Mouse (Mus musculus): Measurements from ENCODE around the gene Fam71b. TPM values are rescaled to one million over a fixed set of nuclear protein-coding genes. Genes with fewer than 3 reads are reported as not detected.

The Fam71b gene
- total and polyA plus RNA-seq, 3 experiments: not detected

DNA sequence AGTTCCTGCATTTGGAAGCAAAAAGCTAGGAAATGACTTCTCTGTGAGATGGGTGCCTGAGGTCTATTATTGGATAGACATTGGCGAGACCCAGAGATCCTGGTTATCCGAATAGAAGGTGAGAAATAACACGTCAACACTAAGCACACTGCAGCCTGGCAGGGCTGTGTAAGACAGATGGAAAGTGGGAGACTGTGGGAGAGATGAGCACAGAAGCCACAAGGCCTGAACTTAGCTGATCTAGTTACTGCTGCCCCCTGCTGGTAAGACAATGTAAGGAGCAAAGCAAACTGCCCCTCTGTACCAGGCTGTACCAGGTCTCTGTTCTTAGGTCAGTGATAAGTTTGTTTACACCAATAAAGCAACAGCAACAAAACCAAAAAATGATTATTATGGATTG, 34.8 kb downstream of the Fam71b start:
- DNase-seq: peak; percentile 72

- no peak for DNase-seq
Measured at GRCm38 (mm10) chr11:46435363-46435762, 39.0 kb downstream of the Fam71b start.

DNA sequence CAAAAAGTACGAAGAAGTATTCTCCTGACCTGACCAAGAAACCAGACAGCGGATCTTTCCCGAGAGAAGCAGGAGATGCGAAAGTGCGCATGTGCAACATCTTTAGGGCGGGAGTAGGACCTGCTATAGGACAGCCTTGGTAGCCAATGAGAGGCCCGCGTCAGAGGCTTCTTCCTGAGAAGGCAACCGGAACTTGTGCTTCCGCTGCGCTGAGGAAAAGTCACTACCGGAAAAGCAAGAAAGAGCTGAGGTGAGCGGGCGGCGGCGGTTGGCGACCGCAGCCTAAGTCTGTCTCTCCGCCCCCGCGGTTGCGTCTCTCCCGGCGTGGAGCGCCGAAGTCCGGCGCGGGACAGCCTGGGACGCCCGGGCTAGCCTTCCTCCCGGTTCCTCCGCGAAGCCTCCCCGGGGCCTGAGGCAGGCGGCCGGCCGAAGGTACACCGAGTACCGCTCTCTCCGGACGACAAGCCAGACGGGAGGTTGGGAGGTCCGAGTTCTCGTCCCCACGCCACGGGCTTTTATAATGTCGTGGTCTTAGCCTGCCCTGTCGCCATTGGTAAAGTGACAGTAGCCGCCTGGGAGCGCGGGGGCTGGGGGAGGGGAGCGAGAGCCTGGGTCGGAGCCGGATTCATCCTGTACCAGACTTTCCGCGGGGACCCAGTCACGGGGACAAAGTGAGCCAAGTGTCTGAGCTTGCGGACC, 40.5 kb downstream of the Fam71b start, which contains the start of gene Med7:
Med7 (plus strand) TSS at position 166 of the 699 bp plus-strand sequence.
- DNase-seq: peak; percentile 95

DNA sequence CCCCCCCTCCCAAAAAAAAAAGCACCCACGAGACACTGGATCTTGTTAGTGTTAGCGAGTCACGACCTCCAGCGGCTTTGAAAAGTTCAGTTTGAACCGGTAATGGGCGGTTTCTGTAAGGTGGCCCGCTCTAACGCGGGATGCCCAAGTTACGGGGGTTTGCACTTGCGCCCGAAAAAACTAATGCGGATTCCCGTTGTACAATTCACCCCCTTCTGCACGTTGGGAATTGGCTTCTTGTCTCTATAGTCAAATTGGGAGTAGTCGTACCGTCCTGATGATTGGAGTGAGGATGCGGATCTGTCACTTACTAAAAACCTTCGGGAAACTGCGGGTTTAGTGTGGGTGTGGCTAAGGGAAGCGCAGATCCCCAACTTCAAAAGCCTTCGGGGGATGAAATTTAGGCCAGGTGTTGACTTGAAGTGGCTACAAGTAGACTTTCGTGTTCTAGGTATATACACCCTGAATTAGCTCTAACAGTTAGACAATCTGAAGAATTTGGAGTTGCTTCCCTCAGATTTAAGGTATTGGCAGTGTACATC, 41.2 kb downstream of the Fam71b start:
- DNase-seq: peak; percentile 14

- DNase-seq: no peak
Measured at GRCm38 (mm10) chr11:46439005-46439543, 42.7 kb downstream of the Fam71b start.

GRCm38 (mm10) chr11:46441774-46442173, 45.4 kb downstream of the Fam71b start:
- no peak for DNase-seq

DNA sequence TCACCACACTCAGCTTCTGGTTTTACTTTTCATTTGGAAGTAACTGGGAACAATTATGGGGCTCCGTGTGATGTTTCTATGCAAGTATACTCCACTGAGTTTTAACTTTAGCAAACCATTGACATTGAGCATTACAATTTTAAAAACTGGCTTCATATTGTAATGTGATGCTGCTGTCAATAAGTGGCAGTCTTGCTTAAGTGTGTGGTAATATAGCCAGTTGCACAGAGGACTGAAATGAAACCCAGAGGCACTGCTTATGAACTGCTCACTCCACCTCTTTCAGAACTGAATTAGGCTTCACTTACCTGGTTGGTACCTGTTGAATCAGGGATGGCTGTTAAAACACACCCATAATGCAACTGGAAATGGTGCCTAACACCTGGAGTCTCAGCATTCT, 46.8 kb downstream of the Fam71b start:
- DNase-seq: no peak

DNA sequence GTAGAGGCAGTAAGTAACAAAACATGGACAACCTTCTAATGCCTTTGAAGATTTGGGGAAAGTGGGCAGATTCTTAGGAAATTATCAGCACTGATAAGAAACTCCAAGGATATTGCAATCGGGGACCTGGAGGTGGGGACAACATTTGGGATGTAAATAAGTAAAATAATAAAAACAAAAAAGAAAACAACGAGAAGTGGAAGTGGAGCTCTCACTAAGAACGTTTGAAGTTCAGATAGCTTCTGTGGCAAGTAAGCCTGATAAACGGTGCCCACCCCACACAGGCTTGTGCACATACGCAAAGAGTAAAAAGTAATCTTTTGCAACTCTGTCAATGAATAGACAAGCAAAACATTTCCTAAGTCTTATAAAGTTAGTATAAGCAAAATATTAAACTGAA, 47.6 kb downstream of the Fam71b start:
- DNase-seq: no peak

DNA sequence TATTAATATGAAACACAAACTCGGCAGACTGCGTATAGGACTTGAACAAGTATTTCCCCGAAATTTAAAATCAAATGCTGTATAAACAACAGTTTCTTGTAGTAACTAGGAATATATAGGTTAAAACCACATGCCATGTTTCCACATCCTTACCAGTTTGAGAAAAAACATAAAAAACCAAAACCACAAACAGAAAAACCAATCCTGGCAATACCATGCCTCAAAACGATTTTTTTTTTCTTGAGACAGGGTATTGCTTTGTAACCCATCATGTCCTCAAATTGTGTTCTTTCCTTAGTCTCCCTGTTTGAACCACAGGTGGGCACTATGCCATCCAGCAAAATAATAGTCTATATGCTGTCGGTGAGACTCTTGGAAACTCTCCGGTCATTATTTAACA, 49.8 kb downstream of the Fam71b start:
- DNase-seq: no peak

DNA sequence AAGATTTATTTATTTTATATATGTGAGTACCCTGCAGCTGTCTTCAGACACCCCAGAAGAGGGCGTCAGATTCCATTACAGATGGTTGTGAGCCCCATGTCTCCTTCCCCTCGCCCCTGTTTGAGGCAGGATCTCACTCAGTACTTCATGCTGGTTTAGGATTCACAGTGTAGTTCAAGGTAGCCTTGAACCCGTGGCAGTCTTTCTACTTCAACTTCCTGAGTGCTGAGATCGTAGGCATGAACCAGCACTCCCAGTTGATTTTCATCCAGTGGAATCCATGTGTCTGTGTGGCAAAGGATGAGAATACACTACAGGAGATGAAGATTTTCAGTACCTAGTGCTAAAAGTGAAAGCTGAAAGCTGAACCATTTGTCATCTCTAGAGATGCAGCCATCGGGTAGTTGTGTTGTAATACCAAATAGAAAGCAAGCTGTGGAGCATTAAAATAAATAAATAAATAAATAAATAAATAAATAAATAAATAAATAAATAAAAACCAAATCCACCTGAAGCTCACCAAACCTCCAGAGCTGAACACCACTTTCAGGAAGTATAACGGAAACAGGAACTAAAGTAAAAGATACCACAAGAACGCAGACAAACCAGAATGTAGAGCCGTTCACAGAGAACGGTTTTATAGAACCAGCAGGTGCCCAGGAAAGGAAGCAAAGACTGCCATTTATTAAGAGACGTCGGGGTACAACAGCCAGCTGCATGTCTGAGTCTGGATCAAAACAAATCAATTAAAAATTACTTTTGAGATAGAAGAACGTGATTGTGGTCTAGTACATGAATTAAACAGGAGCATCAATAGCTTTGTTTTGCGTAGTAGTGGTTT, 51.5 kb downstream of the Fam71b start:
- no peak for DNase-seq

DNA sequence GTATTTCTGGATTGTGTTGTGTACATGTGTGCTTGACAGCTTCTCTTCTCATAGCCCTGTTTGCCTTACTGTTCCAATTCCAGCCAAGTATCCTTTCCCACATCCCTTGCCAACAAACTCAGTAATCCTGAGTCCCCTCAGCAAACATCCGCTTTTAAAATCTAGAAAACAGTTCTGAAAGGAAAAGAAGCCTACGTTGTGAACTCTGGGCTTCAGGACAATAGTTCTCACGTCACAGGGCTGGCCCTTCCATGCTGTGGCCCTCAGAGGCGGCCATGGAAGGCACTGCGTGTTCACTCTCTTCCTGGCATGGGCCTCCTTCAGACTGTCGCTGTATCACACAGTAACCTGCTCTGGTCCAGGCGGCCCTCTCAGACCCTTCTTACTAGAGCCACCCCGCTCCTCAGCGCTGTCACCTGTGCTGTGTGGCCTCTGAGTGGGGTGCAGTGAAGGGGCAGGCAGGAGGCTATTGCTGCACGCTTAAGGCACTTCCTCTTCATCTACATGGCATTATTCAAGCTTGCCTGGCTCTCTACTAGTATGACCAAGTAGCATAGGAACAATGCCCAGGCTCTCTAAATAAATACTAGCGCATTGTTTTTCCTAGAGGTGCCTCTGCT, 53.2 kb downstream of the Fam71b start:
- no peak for DNase-seq

DNA sequence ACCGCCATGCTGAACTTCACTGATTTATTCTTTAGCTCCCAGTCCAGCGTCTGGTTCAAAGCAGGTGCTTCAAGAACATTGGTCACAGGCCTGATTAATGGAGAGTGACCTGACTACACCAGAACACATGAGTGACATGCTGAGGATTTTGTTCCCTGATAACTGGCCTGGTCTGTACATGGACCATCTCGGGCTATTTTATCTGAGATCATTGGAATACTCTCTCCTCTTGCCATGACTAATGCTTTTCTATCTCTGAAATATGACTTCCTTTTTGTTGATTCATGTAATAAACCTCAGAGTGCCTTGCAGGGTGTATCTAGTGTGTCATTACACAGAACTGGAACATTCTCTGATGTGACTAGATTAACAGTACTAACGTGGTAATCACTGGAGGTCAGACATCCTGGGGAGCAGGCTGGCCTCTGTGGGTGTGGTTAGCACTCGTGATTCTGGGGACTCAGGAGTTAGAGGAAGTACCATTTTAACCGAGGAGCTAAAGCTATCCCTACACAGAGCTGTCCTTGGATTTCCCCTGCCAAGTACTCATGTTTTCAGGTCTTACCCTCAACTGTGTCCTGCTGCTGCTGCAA, 58.2 kb downstream of the Fam71b start, which contains the start of gene Havcr2:
Havcr2 (plus strand) TSS at position 483 of the 593 bp plus-strand sequence.
- peak; percentile 21 for DNase-seq

Other genes with a start within 250 kb of the Fam71b start
- not detected for gene Nipal4, start 230.1 kb upstream of the Fam71b start, total RNA-seq (2021)
- gene Nipal4, start 230.1 kb upstream of the Fam71b start, polyA plus RNA-seq (2012; rRNA removed): 0.04 and 0.07 TPM in 2 replicates
- not detected for gene Fndc9, start 161.0 kb upstream of the Fam71b start, total RNA-seq (2021)
- gene Fndc9, start 161.0 kb upstream of the Fam71b start, polyA plus RNA-seq (2012; rRNA removed): not detected in 2 replicates
- 10 to 100 TPM; 68.1 to 95.2 TPM for gene Cyfip2, start 83.7 kb upstream of the Fam71b start, total RNA-seq (2021)
- gene Cyfip2, start 83.7 kb upstream of the Fam71b start, polyA plus RNA-seq (2012; rRNA removed): 24.4 and 34.7 TPM in 2 replicates
- gene Itk, start 7.0 kb upstream of the Fam71b start, total RNA-seq (2021): under 1 TPM; 0.17 to 0.28 TPM
- gene Itk, start 7.0 kb upstream of the Fam71b start, polyA plus RNA-seq (2012; rRNA removed): 0.03 and 0.11 TPM in 2 replicates
- gene Med7, start 40.4 kb downstream of the Fam71b start, total RNA-seq (2021): 10 to 100 TPM; 39.6 to 54.8 TPM
- 47.1 and 55.3 TPM in 2 replicates for gene Med7, start 40.4 kb downstream of the Fam71b start, polyA plus RNA-seq (2012; rRNA removed)
- 1 to 10 TPM; 1.6 to 2.7 TPM for gene Havcr2, start 58.4 kb downstream of the Fam71b start, total RNA-seq (2021)
- 0.10 and 0.18 TPM in 2 replicates for gene Havcr2, start 58.4 kb downstream of the Fam71b start, polyA plus RNA-seq (2012; rRNA removed)
- not detected for gene Gm12169, start 127.7 kb downstream of the Fam71b start, total RNA-seq (2021)
- not detected in 2 replicates for gene Gm12169, start 127.7 kb downstream of the Fam71b start, polyA plus RNA-seq (2012; rRNA removed)
- gene BC053393, start 175.0 kb downstream of the Fam71b start, total RNA-seq (2021): not detected
- not detected in 2 replicates for gene BC053393, start 175.0 kb downstream of the Fam71b start, polyA plus RNA-seq (2012; rRNA removed)
- not detected for gene Dppa1, start 232.7 kb downstream of the Fam71b start, total RNA-seq (2021)
- not detected in 2 replicates for gene Dppa1, start 232.7 kb downstream of the Fam71b start, polyA plus RNA-seq (2012; rRNA removed)

Measured in adrenal gland, adult 2 months (tissue).